Mouse (Mus musculus) stomach, postnatal 0 days (tissue): ENCODE data around the gene Clic1.

Source experiments
- CTCF ChIP-seq: IDR thresholded peaks from 2 replicates; pipeline ENCODE4 v1.5.1; 2016; ENCODE audit warnings: antibody characterized with exemption, low read depth, mild to moderate bottlenecking, moderate library complexity
- EP300 ChIP-seq: optimal IDR thresholded peaks from 2 replicates; pipeline ENCODE3; 2016; ENCODE audit warnings: antibody characterized with exemption

GRCm38 (mm10) chr17:35105740-35106389, 56.1 kb downstream of the Clic1 start:
- TF ChIP-seq CTCF: peak; percentile 80
- no peak for TF ChIP-seq EP300
